13 mouse cellular contexts compared by ENCODE assay signal in genomic region chr14:74868188-74868901, GRCm38 (mm10).
A peak's percentile ranks its signal among the peaks of the same experiment; 100 is the strongest.
DNase-seq lines count a peak whose midpoint lies in the region; ATAC-seq and TF ChIP-seq lines count a peak whose summit lies in the region.
"Had no signal": no experiment of that assay in that cellular context is flagged by ENCODE, and none has a peak within 500 bp of the region (broad histone marks: within the 10 kb centered on the region; RNA-seq: fewer than 3 reads in every experiment).

No protein-coding gene starts in this region.

- no peak for DNase-seq in heart, postnatal 14 days
- no peak for DNase-seq in forebrain, postnatal 0 days
- DNase-seq in ovary, adult 18-20 months (ENCODE audit: low spot score) = no peak
- DNase-seq: adrenal gland, adult 2 months; thymus, postnatal 14 days had no signal

- TF ChIP-seq CTCF in bone marrow macrophage, adult 2 months (IDR thresholded peaks at IDR 0.05; ENCODE audit: low read depth, low read length) = no peak
- no peak for TF ChIP-seq CTCF in forebrain, postnatal 0 days (IDR thresholded peaks at IDR 0.05; ENCODE audit: low read depth)

- no peaks in the 10 kb centered on the region for H3K27me3 ChIP-seq in heart, embryonic 16.5 days (ENCODE audit: control insufficient read depth, insufficient read depth, low read length)
- no peaks in the 10 kb centered on the region for H3K27me3 ChIP-seq in forebrain, postnatal 0 days (ENCODE audit: insufficient read depth, low read length)
- H3K27me3 ChIP-seq: hindbrain, embryonic 12.5 days; limb, embryonic 13.5 days had no signal

- H3K9ac ChIP-seq in heart, embryonic 16.5 days (ENCODE audit: low read length) = no peak overlapping the region
- H3K9ac ChIP-seq in forebrain, postnatal 0 days = no peak overlapping the region
- H3K9ac ChIP-seq: hindbrain, embryonic 12.5 days; limb, embryonic 13.5 days had no signal

- no peak for TF ChIP-seq POLR2A in bone marrow macrophage, adult 2 months (IDR thresholded peaks at IDR 0.05; ENCODE audit: borderline replicate concordance, low read depth, low read length)

- H3K27ac ChIP-seq in heart, embryonic 16.5 days (ENCODE audit: low read length) = peak overlapping the region; percentile 78
- H3K27ac ChIP-seq in bone marrow macrophage, adult 2 months (ENCODE audit: insufficient read depth, low read depth, low read length) = peak overlapping the region; percentile 43
- no peak overlapping the region for H3K27ac ChIP-seq in forebrain, postnatal 0 days (ENCODE audit: low read depth, low read length)

- peaks cover 65% of the 10 kb centered on the region for H3K4me1 ChIP-seq in heart, embryonic 16.5 days (ENCODE audit: control insufficient read depth, insufficient read depth, low read length)
- H3K4me1 ChIP-seq in bone marrow macrophage, adult 2 months (ENCODE audit: control insufficient read depth, insufficient read depth, low read length) = peaks cover 53% of the 10 kb centered on the region
- peaks cover 11% of the 10 kb centered on the region for H3K4me1 ChIP-seq in forebrain, postnatal 0 days (ENCODE audit: insufficient read depth)

- WGBS in heart, embryonic 16.5 days = 43% methylated on average over 2 of the region's 2 CpGs
- 81% methylated on average over 2 of the region's 2 CpGs for WGBS in forebrain, postnatal 0 days

- H3K4me2 ChIP-seq in heart, embryonic 16.5 days (ENCODE audit: low read depth, low read length) = peak overlapping the region; percentile 42
- no peak overlapping the region for H3K4me2 ChIP-seq in forebrain, postnatal 0 days (ENCODE audit: low read depth)

- ATAC-seq in heart, embryonic 16.5 days (replicated peaks; ENCODE audit: extremely low read depth, insufficient read depth, low FRiP score) = 0 out of 2 replicates have a peak, but pooled peaks have one; percentile 30
- peak; percentile 57 for ATAC-seq in erythroid progenitor cell, adult 5-6 weeks (replicated peaks; ENCODE audit: low FRiP score, poor library complexity, severe bottlenecking)
- ATAC-seq in megakaryocyte progenitor cell, adult 5-6 weeks (replicated peaks; ENCODE audit: poor library complexity) = peak; percentile 17; the same call in 1 of the 2 replicates
- ATAC-seq in forebrain, postnatal 0 days = no peak
- ATAC-seq: intestine, postnatal 0 days had no signal

- no peak overlapping the region for H3K4me3 ChIP-seq in heart, embryonic 16.5 days (ENCODE audit: low read length)
- no peak overlapping the region for H3K4me3 ChIP-seq in bone marrow macrophage, adult 2 months (ENCODE audit: insufficient read depth, low read length)
- no peak overlapping the region for H3K4me3 ChIP-seq in forebrain, postnatal 0 days (ENCODE audit: low read depth, low read length)
- H3K4me3 ChIP-seq: hindbrain, embryonic 12.5 days; limb, embryonic 13.5 days; megakaryocyte, embryonic 14.5 days had no signal

- no peaks in the 10 kb centered on the region for H3K9me3 ChIP-seq in heart, embryonic 16.5 days (replicated peaks; ENCODE audit: control insufficient read depth, low read length)
- H3K9me3 ChIP-seq in forebrain, postnatal 0 days (ENCODE audit: low read length) = no peaks in the 10 kb centered on the region
- H3K9me3 ChIP-seq: hindbrain, embryonic 12.5 days; limb, embryonic 13.5 days had no signal

- intact Hi-C loops in heart, postnatal 14 days (cut with DNase I) = no loop called here

- no peaks in the 10 kb centered on the region for H3K36me3 ChIP-seq in heart, embryonic 16.5 days (ENCODE audit: control insufficient read depth, insufficient read depth)
- no peaks in the 10 kb centered on the region for H3K36me3 ChIP-seq in forebrain, postnatal 0 days (ENCODE audit: insufficient read depth)
- H3K36me3 ChIP-seq: hindbrain, embryonic 12.5 days; limb, embryonic 13.5 days had no signal
